Comparison of ENCODE assay signal across 8 mouse cellular contexts in genomic region chr4:132732148-132732684, GRCm38 (mm10). TPM values are rescaled to one million over a fixed set of nuclear protein-coding genes. Genes with fewer than 3 reads are reported as not detected.
DNase-seq lines count a peak whose midpoint lies in the region; ATAC-seq and TF ChIP-seq lines count a peak whose summit lies in the region.

Gene Xkr8, minus strand, starts transcription at chr4:132732546.

- peak within 1 kb of the TSS; percentile 64 for H3K4me2 ChIP-seq in embryonic facial prominence, embryonic 11.5 days (ENCODE audit: low read depth, low read length)
- H3K4me2 ChIP-seq in limb, embryonic 15.5 days: peak within 1 kb of the TSS; percentile 81
- H3K4me2 ChIP-seq in midbrain, postnatal 0 days (ENCODE audit: low read depth, low read length, poor library complexity, severe bottlenecking): peak within 1 kb of the TSS; percentile 72

- ATAC-seq in embryonic facial prominence, embryonic 11.5 days (replicated peaks; ENCODE audit: insufficient number of reproducible peaks, low FRiP score, low TSS enrichment, low read depth): peak; percentile 97
- peak; percentile 93 for ATAC-seq in limb, embryonic 15.5 days (ENCODE audit: insufficient number of reproducible peaks, low FRiP score, low TSS enrichment, low read depth)
- peak; percentile 90 for ATAC-seq in midbrain, postnatal 0 days (ENCODE audit: low FRiP score)

- peak; percentile 25 for TF ChIP-seq CTCF in midbrain, postnatal 0 days (IDR thresholded peaks at IDR 0.05)

- peak within 1 kb of the TSS; percentile 53 for H3K4me3 ChIP-seq in embryonic facial prominence, embryonic 11.5 days (ENCODE audit: low read depth, low read length)
- peak within 1 kb of the TSS; percentile 63 for H3K4me3 ChIP-seq in limb, embryonic 15.5 days
- peak within 1 kb of the TSS; percentile 60 for H3K4me3 ChIP-seq in midbrain, postnatal 0 days (ENCODE audit: low read depth, low read length)

- no peaks in the 10 kb centered on the region for H3K36me3 ChIP-seq in embryonic facial prominence, embryonic 11.5 days (replicated peaks; ENCODE audit: control insufficient read depth, insufficient read depth, low read depth, low read length)
- H3K36me3 ChIP-seq in limb, embryonic 15.5 days: peaks cover 10% of the 10 kb centered on the region
- peaks cover 10% of the 10 kb centered on the region; the same call in 1 of the 2 replicates for H3K36me3 ChIP-seq in midbrain, postnatal 0 days (ENCODE audit: insufficient read depth, low read length)

- DNase-seq in 3134 (ENCODE audit: extremely low read depth, insufficient read length, low spot score): peak; percentile 80
- peak; percentile 98 for DNase-seq in adrenal gland, postnatal 14 days
- DNase-seq in embryonic facial prominence, embryonic 11.5 days (ENCODE audit: low spot score): peak; percentile 90
- DNase-seq in heart, adult 11 months: peak; percentile 99
- peak; percentile 89 for DNase-seq in kidney, adult 11 months
- peak; percentile 83 for DNase-seq in midbrain, postnatal 0 days (ENCODE audit: low spot score)
- peak; percentile 83 to 87 for DNase-seq in spleen, postnatal 14 days (ENCODE audit: low spot score in 2 of 2)

- peak within 1 kb of the TSS; percentile 47 for H3K9ac ChIP-seq in embryonic facial prominence, embryonic 11.5 days (replicated peaks; ENCODE audit: low read length)
- peak within 1 kb of the TSS; percentile 41 for H3K9ac ChIP-seq in limb, embryonic 15.5 days
- H3K9ac ChIP-seq in midbrain, postnatal 0 days (replicated peaks; ENCODE audit: low read length, poor library complexity, severe bottlenecking): peak within 1 kb of the TSS; percentile 77

- no peaks in the 10 kb centered on the region for H3K4me1 ChIP-seq in embryonic facial prominence, embryonic 11.5 days (ENCODE audit: control insufficient read depth, insufficient read depth, low read length)
- H3K4me1 ChIP-seq in limb, embryonic 15.5 days: peaks cover 13% of the 10 kb centered on the region; the same call in 1 of the 2 replicates
- no peaks in the 10 kb centered on the region for H3K4me1 ChIP-seq in midbrain, postnatal 0 days (ENCODE audit: insufficient read depth, low read length)

- no peaks in the 10 kb centered on the region for H3K27me3 ChIP-seq in embryonic facial prominence, embryonic 11.5 days (ENCODE audit: control insufficient read depth, insufficient read depth, low read length)
- no peaks in the 10 kb centered on the region for H3K27me3 ChIP-seq in limb, embryonic 15.5 days
- H3K27me3 ChIP-seq in midbrain, postnatal 0 days (ENCODE audit: insufficient read depth, low read length): no peaks in the 10 kb centered on the region

- 4% methylated on average over 32 of the region's 34 CpGs for WGBS in embryonic facial prominence, embryonic 11.5 days
- 2% methylated on average over 33 of the region's 34 CpGs for WGBS in limb, embryonic 15.5 days
- 3% methylated on average over 27 of the region's 34 CpGs for WGBS in midbrain, postnatal 0 days

- H3K9me3 ChIP-seq in embryonic facial prominence, embryonic 11.5 days (replicated peaks; ENCODE audit: control insufficient read depth, low read length): no peaks in the 10 kb centered on the region
- H3K9me3 ChIP-seq in limb, embryonic 15.5 days: no peaks in the 10 kb centered on the region
- no peaks in the 10 kb centered on the region for H3K9me3 ChIP-seq in midbrain, postnatal 0 days (ENCODE audit: low read length)

- H3K27ac ChIP-seq in embryonic facial prominence, embryonic 11.5 days (replicated peaks; ENCODE audit: low read depth, low read length): no peak within 1 kb of the TSS
- H3K27ac ChIP-seq in limb, embryonic 15.5 days: no peak within 1 kb of the TSS
- H3K27ac ChIP-seq in midbrain, postnatal 0 days (ENCODE audit: low read depth, low read length): peak within 1 kb of the TSS; percentile 68

RNA-seq across cellular contexts. Expression of gene Xkr8, which starts in this region (rescaled TPM):
- total RNA-seq in adrenal gland, postnatal 14 days (2021): 4.0 and 4.7 TPM in 2 replicates
- polyA plus RNA-seq in embryonic facial prominence, embryonic 11.5 days (2014; fragmentation: Nextera tagmentation; extraction: Ambion mirVana): 6.1 and 7.2 TPM in 2 replicates
- 6.0 and 7.2 TPM in 2 replicates for polyA plus RNA-seq in limb, embryonic 15.5 days (2015; fragmentation: Nextera tagmentation; extraction: Ambion mirVana)
- total RNA-seq in midbrain, postnatal 0 days (2014; rRNA removed): 6.2 and 7.1 TPM in 2 replicates
- 6.4 and 6.9 TPM in 2 replicates for polyA plus RNA-seq in midbrain, postnatal 0 days (2015; fragmentation: Nextera tagmentation; extraction: Ambion mirVana)
